Mouse (Mus musculus): ENCODE data around the gene Mapk8ip3.

- TF ChIP-seq CTCF (IDR thresholded peaks at IDR 0.05; ENCODE audit: low read depth) (no peak), EP300 (IDR thresholded peaks at IDR 0.05; ENCODE audit: low read depth) (no peak)
Observed at GRCm38 (mm10) chr17:24851381-24852125, 85.2 kb downstream of the Mapk8ip3 start.

Data from liver, postnatal 0 days (tissue).